Mouse (Mus musculus) heart, adult 18-20 months (tissue): ENCODE results near the gene Olfr66. TPM values are rescaled to one million over a fixed set of nuclear protein-coding genes. Genes with fewer than 3 reads are reported as not detected.

Experiments used
- total RNA-seq, 2 experiments: library from RNA; stranded (reverse); gene quantifications; 2 replicates each; pipeline ENCODE4 v1.2.3; 2021

Gene Olfr66
- total RNA-seq, 2 experiments from 2014 or later, result not detected

Other genes starting within 250 kb of the Olfr66 start
- gene Olfr622, start 243.6 kb downstream of the Olfr66 start, total RNA-seq, result not detected
- gene Olfr623, start 222.6 kb downstream of the Olfr66 start, total RNA-seq, result not detected
- not detected for gene Olfr624, start 215.1 kb downstream of the Olfr66 start, total RNA-seq
- gene Olfr625-ps1, start 203.5 kb downstream of the Olfr66 start, total RNA-seq, result not detected
- not detected for gene Olfr243, start 171.6 kb downstream of the Olfr66 start, total RNA-seq
- gene Olfr628, start 155.9 kb downstream of the Olfr66 start, total RNA-seq, result not detected
- gene Olfr629, start 141.3 kb downstream of the Olfr66 start, total RNA-seq, result not detected
- not detected for gene Olfr630, start 128.9 kb downstream of the Olfr66 start, total RNA-seq
- gene Olfr69, start 114.7 kb downstream of the Olfr66 start, total RNA-seq, result not detected
- not detected for gene Olfr68, start 106.6 kb downstream of the Olfr66 start, total RNA-seq
- gene Olfr67, start 94.4 kb downstream of the Olfr66 start, total RNA-seq, result not detected
- 1,000 to 10,000 TPM; 1,004 to 1,120 TPM for gene Hbb-bt, start 72.3 kb downstream of the Olfr66 start, total RNA-seq
- over 10,000 TPM; 10,167 to 10,648 TPM for gene Hbb-bs, start 58.2 kb downstream of the Olfr66 start, total RNA-seq
- gene Hbb-bh2, start 45.7 kb downstream of the Olfr66 start, total RNA-seq, result not detected
- gene Hbb-bh1, start 43.1 kb downstream of the Olfr66 start, total RNA-seq, result not detected
- not detected for gene Hbb-y, start 33.0 kb downstream of the Olfr66 start, total RNA-seq
- gene Olfr64, start 8.2 kb upstream of the Olfr66 start, total RNA-seq, result not detected
- gene Olfr65, start 17.2 kb upstream of the Olfr66 start, total RNA-seq, result not detected
- gene Olfr631, start 42.6 kb upstream of the Olfr66 start, total RNA-seq, result not detected
- not detected for gene Olfr632, start 48.1 kb upstream of the Olfr66 start, total RNA-seq
- not detected for gene Olfr633, start 58.2 kb upstream of the Olfr66 start, total RNA-seq
- gene Olfr635, start 84.9 kb upstream of the Olfr66 start, total RNA-seq, result not detected
- gene Olfr638, start 112.5 kb upstream of the Olfr66 start, total RNA-seq, result not detected
- gene Olfr639, start 131.1 kb upstream of the Olfr66 start, total RNA-seq, result under 1 TPM; 0.05 TPM
- not detected for gene Olfr640, start 139.3 kb upstream of the Olfr66 start, total RNA-seq
- not detected for gene Olfr641, start 149.2 kb upstream of the Olfr66 start, total RNA-seq
- gene Olfr642, start 166.4 kb upstream of the Olfr66 start, total RNA-seq, result not detected
- gene 4930516K23Rik, start 175.2 kb upstream of the Olfr66 start, total RNA-seq, result not detected
- gene Olfr644, start 185.6 kb upstream of the Olfr66 start, total RNA-seq, result not detected
- gene Olfr645, start 199.2 kb upstream of the Olfr66 start, total RNA-seq, result not detected
- not detected for gene Olfr646, start 218.6 kb upstream of the Olfr66 start, total RNA-seq
- gene Ubqln5, start 243.6 kb upstream of the Olfr66 start, total RNA-seq, result not detected